Mouse (Mus musculus) retina, postnatal 7 days (tissue): ENCODE measurements around the gene Olfr1045.
"Not testable (repeated sequence)": the region's sequence is repeated elsewhere in the genome, so short reads cannot be mapped to it uniquely, and the experiment has no call there.

ENCODE experiments used
- DNase-seq: peaks from one replicate; pipeline ENCODE4 v3.0.0-alpha.2; 2012; ENCODE audit warnings: low read depth, low spot score

The Olfr1045 gene

GRCm38 (mm10) chr2:86202909-86203308 lies at the start of gene Olfr1045:
TSS of gene Olfr1045 (minus strand) at chr2:86203009.
- no peak for DNase-seq

- no peak for DNase-seq
Observed at GRCm38 (mm10) chr2:86240189-86240588, 37.4 kb upstream of the Olfr1045 start, which contains the start of gene Olfr1048. TSS of gene Olfr1048 (minus strand) at chr2:86240289.

GRCm38 (mm10) chr2:86231301-86231700 lies 28.5 kb upstream of the Olfr1045 start, which contains the start of gene Olfr1047:
TSS of gene Olfr1047 (minus strand) at chr2:86231401.
- DNase-seq = no peak

- DNase-seq = no peak
Observed at GRCm38 (mm10) chr2:86219214-86219613, 16.4 kb upstream of the Olfr1045 start, which contains the start of gene Olfr1046. TSS of gene Olfr1046 (minus strand) at chr2:86219314.

GRCm38 (mm10) chr2:86195863-86196262 lies 6.9 kb downstream of the Olfr1045 start:
- DNase-seq = no peak

- no peak for DNase-seq
Observed at GRCm38 (mm10) chr2:86185583-86185982, 17.2 kb downstream of the Olfr1045 start, which contains the start of gene Olfr52. TSS of gene Olfr52 (minus strand) at chr2:86185683.

- DNase-seq = no peak
Observed at GRCm38 (mm10) chr2:86179950-86180349, 22.9 kb downstream of the Olfr1045 start.

- DNase-seq = no peak
Observed at GRCm38 (mm10) chr2:86177720-86178119, 25.1 kb downstream of the Olfr1045 start, which contains the start of gene Olfr1044. TSS of gene Olfr1044 (minus strand) at chr2:86177820.

GRCm38 (mm10) chr2:86175422-86175821 lies 27.4 kb downstream of the Olfr1045 start:
- not testable (repeated sequence) for DNase-seq

- no peak for DNase-seq
Observed at GRCm38 (mm10) chr2:86167422-86167821, 35.4 kb downstream of the Olfr1045 start, which contains the start of gene Olfr1043. TSS of gene Olfr1043 (minus strand) at chr2:86167522.

GRCm38 (mm10) chr2:86161738-86162137 lies 41.1 kb downstream of the Olfr1045 start, which contains the start of gene Olfr1042:
TSS of gene Olfr1042 (minus strand) at chr2:86161838.
- no peak for DNase-seq

GRCm38 (mm10) chr2:86146632-86147031 lies 56.2 kb downstream of the Olfr1045 start, which contains the start of gene Olfr1040:
TSS of gene Olfr1040 (minus strand) at chr2:86146732.
- no peak for DNase-seq
